Mouse (Mus musculus) stomach, embryonic 14.5 days (tissue): Measurements from ENCODE around the gene Nes. TPM values are rescaled to one million over a fixed set of nuclear protein-coding genes. Genes with fewer than 3 reads are reported as not detected.
A peak's percentile ranks its signal among the peaks of the same experiment; 100 is the strongest.

ENCODE experiments used
- ATAC-seq: fragments of 200-750 bp; cut with Nextera tagmentation; 2 replicates; pipeline ENCODE4 v1.8.0; 2017; ENCODE audit warnings: low read depth, moderate TSS enrichment; ENCODE audit not compliant: insufficient number of reproducible peaks, insufficient read depth, low FRiP score
- H3K27ac ChIP-seq: fragments of 300-500 bp; sonication (generic); 2 replicates; pipeline ENCODE4 v1.5.1; 2014; ENCODE audit warnings: mild to moderate bottlenecking, low read length, moderate library complexity, mixed read lengths
- H3K27me3 ChIP-seq: fragments of 300-500 bp; sonication (generic); 2 replicates; pipeline ENCODE4 v1.6.1; 2014; ENCODE audit warnings: low read length, control low read depth, mixed read lengths; ENCODE audit not compliant: control insufficient read depth, insufficient read depth
- H3K36me3 ChIP-seq: fragments of 300-500 bp; sonication (generic); 2 replicates; pipeline ENCODE4 v1.6.1; 2014; ENCODE audit warnings: mild to moderate bottlenecking, control low read depth, low read length, moderate library complexity, mixed read lengths; ENCODE audit not compliant: control insufficient read depth, insufficient read depth
- H3K4me1 ChIP-seq: fragments of 300-500 bp; sonication (generic); 2 replicates; pipeline ENCODE4 v1.6.1; 2014; ENCODE audit warnings: low read length, control low read depth, mixed read lengths; ENCODE audit not compliant: control insufficient read depth, insufficient read depth
- H3K4me2 ChIP-seq: fragments of 300-500 bp; sonication (generic); replicated peaks from 2 replicates; pipeline ENCODE4 v1.6.1; 2014; ENCODE audit warnings: low read depth, low read length, control low read depth
- H3K4me3 ChIP-seq: fragments of 300-500 bp; sonication (generic); 2 replicates; pipeline ENCODE4 v1.5.1; 2014; ENCODE audit warnings: low read depth, low read length, control low read depth
- H3K9ac ChIP-seq: fragments of 300-500 bp; sonication (generic); replicated peaks from 2 replicates; pipeline ENCODE4 v1.6.1; 2014; ENCODE audit warnings: low read depth, mild to moderate bottlenecking, control low read depth, low read length, moderate library complexity, mixed read lengths
- H3K9me3 ChIP-seq: fragments of 300-500 bp; sonication (generic); 2 replicates; pipeline ENCODE4 v1.6.1; 2016; ENCODE audit warnings: low read depth, low read length, control low read depth; ENCODE audit not compliant: control insufficient read depth
- WGBS: fragments of 180-500 bp; shearing (Covaris S2); extraction: QIAGEN DNeasy Blood & Tissue Kit; methylation state at CpG from one replicate; pipeline ENCODE4 v1.1.7; 2014; 5-methylcytosine and 5-hydroxymethylcytosine counted together
- polyA plus RNA-seq: library from polyadenylated mRNA; unstranded; fragments of >200 nt; fragmentation: Nextera tagmentation; extraction: Ambion mirVana; gene quantifications from 2 replicates; pipeline ENCODE4 v1.2.1, GENCODE M21; 2014

Nes gene
- polyA plus RNA-seq, 1 experiment from 2014 or later = 10.5 TPM

GRCm38 (mm10) chr3:87958967-87959366 lies 11.9 kb upstream of the Nes start:
- no peak overlapping the region for H3K4me3 ChIP-seq
- no peaks in the 10 kb centered on the region for H3K27me3 ChIP-seq
- 8% methylated on average over 1 of the region's 1 CpGs for WGBS
- no peak overlapping the region for H3K4me2 ChIP-seq
- peak overlapping the region; percentile 98; the same call in 1 of the 2 replicates for H3K27ac ChIP-seq
- no peaks in the 10 kb centered on the region for H3K9me3 ChIP-seq
- no peaks in the 10 kb centered on the region for H3K36me3 ChIP-seq
- no peak overlapping the region for H3K9ac ChIP-seq
- H3K4me1 ChIP-seq = peaks cover 22% of the 10 kb centered on the region
- ATAC-seq = no peak

- Histone ChIP-seq H3K36me3 (no peaks in the 10 kb centered on the region), H3K4me1 (peaks cover 22% of the 10 kb centered on the region), H3K4me2 (0 out of 2 replicates have a peak overlapping the region, but pooled peaks have one; percentile 66), H3K27me3 (no peaks in the 10 kb centered on the region), H3K9me3 (no peaks in the 10 kb centered on the region), H3K4me3 (no peak overlapping the region), H3K27ac (peak overlapping the region; percentile 98), H3K9ac (no peak overlapping the region)
- ATAC-seq = no peak
- WGBS = 49% methylated on average over 7 of the region's 7 CpGs
Observed at GRCm38 (mm10) chr3:87959371-87959770, 11.5 kb upstream of the Nes start.

- H3K9me3 ChIP-seq = no peaks in the 10 kb centered on the region
- H3K9ac ChIP-seq = peak overlapping the region; percentile 52
- ATAC-seq = no peak
- peak overlapping the region; percentile 66 for H3K4me2 ChIP-seq
- peaks cover 22% of the 10 kb centered on the region for H3K4me1 ChIP-seq
- peak overlapping the region; percentile 35 for H3K4me3 ChIP-seq
- H3K27ac ChIP-seq = peak overlapping the region; percentile 98
- WGBS = 5% methylated on average over 10 of the region's 10 CpGs
- no peaks in the 10 kb centered on the region for H3K36me3 ChIP-seq
- no peaks in the 10 kb centered on the region for H3K27me3 ChIP-seq
Observed at GRCm38 (mm10) chr3:87960191-87960585, 10.7 kb upstream of the Nes start.

- under 1% methylated on average over 27 of the region's 27 CpGs for WGBS
- H3K27me3 ChIP-seq = no peaks in the 10 kb centered on the region
- H3K4me1 ChIP-seq = peaks cover 22% of the 10 kb centered on the region
- H3K4me2 ChIP-seq = peak overlapping the region; percentile 66
- no peaks in the 10 kb centered on the region for H3K36me3 ChIP-seq
- no peaks in the 10 kb centered on the region for H3K9me3 ChIP-seq
- H3K4me3 ChIP-seq = peak overlapping the region; percentile 35
- H3K9ac ChIP-seq = peak overlapping the region; percentile 52
- peak overlapping the region; percentile 98 for H3K27ac ChIP-seq
- peak; percentile 97 for ATAC-seq
Observed at GRCm38 (mm10) chr3:87960586-87961191, 10.2 kb upstream of the Nes start.

GRCm38 (mm10) chr3:87970184-87970938 lies 517 bp upstream of the Nes start:
- H3K36me3 ChIP-seq = no peaks in the 10 kb centered on the region; the same call in 1 of the 2 replicates
- H3K4me2 ChIP-seq = peak overlapping the region; percentile 93
- H3K27ac ChIP-seq = 0 out of 2 replicates have a peak overlapping the region, but pooled peaks have one; percentile 21
- ATAC-seq = no peak
- peak overlapping the region; percentile 54 for H3K4me3 ChIP-seq
- no peaks in the 10 kb centered on the region for H3K9me3 ChIP-seq
- no peaks in the 10 kb centered on the region for H3K27me3 ChIP-seq
- no peak overlapping the region for H3K9ac ChIP-seq
- WGBS = 1% methylated on average over 21 of the region's 21 CpGs
- peaks cover 38% of the 10 kb centered on the region for H3K4me1 ChIP-seq

GRCm38 (mm10) chr3:87971489-87972202 lies 768 bp downstream of the Nes start:
- Histone ChIP-seq H3K27me3 (no peaks in the 10 kb centered on the region), H3K9me3 (no peaks in the 10 kb centered on the region), H3K36me3 (no peaks in the 10 kb centered on the region; the same call in 1 of the 2 replicates), H3K4me3 (peak overlapping the region; percentile 54), H3K27ac (peak overlapping the region; percentile 58; the same call in 1 of the 2 replicates), H3K4me2 (peak overlapping the region; percentile 93), H3K4me1 (peaks cover 38% of the 10 kb centered on the region), H3K9ac (peak overlapping the region; percentile 65)
- ATAC-seq = no peak
- WGBS = 1% methylated on average over 50 of the region's 60 CpGs

GRCm38 (mm10) chr3:87972203-87972664 lies 1.4 kb downstream of the Nes start:
- WGBS = 11% methylated on average over 8 of the region's 8 CpGs
- peak overlapping the region; percentile 65 for H3K9ac ChIP-seq
- peak overlapping the region; percentile 58; the same call in 1 of the 2 replicates for H3K27ac ChIP-seq
- H3K9me3 ChIP-seq = no peaks in the 10 kb centered on the region
- peak overlapping the region; percentile 93 for H3K4me2 ChIP-seq
- peak overlapping the region; percentile 54 for H3K4me3 ChIP-seq
- H3K36me3 ChIP-seq = no peaks in the 10 kb centered on the region; the same call in 1 of the 2 replicates
- H3K27me3 ChIP-seq = no peaks in the 10 kb centered on the region
- no peak for ATAC-seq
- H3K4me1 ChIP-seq = peaks cover 38% of the 10 kb centered on the region

- Histone ChIP-seq H3K27ac (no peak overlapping the region), H3K4me1 (peaks cover 38% of the 10 kb centered on the region), H3K4me3 (peak overlapping the region; percentile 54), H3K27me3 (no peaks in the 10 kb centered on the region), H3K9me3 (no peaks in the 10 kb centered on the region), H3K36me3 (no peaks in the 10 kb centered on the region; the same call in 1 of the 2 replicates), H3K4me2 (peak overlapping the region; percentile 93), H3K9ac (no peak overlapping the region)
- WGBS = 24% methylated on average over 5 of the region's 5 CpGs
- no peak for ATAC-seq
Observed at GRCm38 (mm10) chr3:87972776-87973175, 1.9 kb downstream of the Nes start.
